Mouse (Mus musculus) stomach, embryonic 15.5 days (tissue): Measurements from ENCODE around the gene Pou2f2. TPM values are rescaled to one million over a fixed set of nuclear protein-coding genes. Genes with fewer than 3 reads are reported as not detected.

Experiments used
- ATAC-seq: fragments of 200-750 bp; cut with Nextera tagmentation; 2 replicates; pipeline ENCODE4 v1.8.0; 2017; ENCODE audit warnings: low read depth, moderate number of reproducible peaks, moderate TSS enrichment; ENCODE audit not compliant: insufficient read depth, low FRiP score
- H3K27ac ChIP-seq: fragments of 300-500 bp; sonication (generic); 2 replicates; pipeline ENCODE4 v1.5.1; 2015; ENCODE audit warnings: mild to moderate bottlenecking, inconsistent platforms
- H3K27me3 ChIP-seq: fragments of 300-500 bp; sonication (generic); replicated peaks from 2 replicates; pipeline ENCODE4 v1.6.1; 2015; ENCODE audit warnings: inconsistent platforms
- H3K36me3 ChIP-seq: fragments of 300-500 bp; sonication (generic); 2 replicates; pipeline ENCODE4 v1.6.1; 2015; ENCODE audit warnings: inconsistent platforms
- H3K4me1 ChIP-seq: fragments of 300-500 bp; sonication (generic); 2 replicates; pipeline ENCODE4 v1.6.1; 2015; ENCODE audit warnings: inconsistent platforms
- H3K4me2 ChIP-seq: fragments of 300-500 bp; sonication (generic); 2 replicates; pipeline ENCODE4 v1.6.1; 2015; ENCODE audit warnings: mild to moderate bottlenecking, inconsistent platforms
- H3K4me3 ChIP-seq: fragments of 300-500 bp; sonication (generic); replicated peaks from 2 replicates; pipeline ENCODE4 v1.5.1; 2015; ENCODE audit warnings: inconsistent platforms
- H3K9ac ChIP-seq: fragments of 300-500 bp; sonication (generic); 2 replicates; pipeline ENCODE4 v1.6.1; 2015; ENCODE audit warnings: inconsistent platforms
- H3K9me3 ChIP-seq: fragments of 300-500 bp; sonication (generic); 2 replicates; pipeline ENCODE4 v1.6.1; 2016; ENCODE audit warnings: inconsistent platforms
- WGBS: fragments of 180-500 bp; shearing (Covaris S2); methylation state at CpG from one replicate; pipeline ENCODE4 v1.1.7; 2015; 5-methylcytosine and 5-hydroxymethylcytosine counted together
- polyA plus RNA-seq: library from polyadenylated mRNA; unstranded; fragments of >200 nt; fragmentation: Nextera tagmentation; extraction: Ambion mirVana; gene quantifications from 2 replicates; pipeline ENCODE4 v1.2.1, GENCODE M21; 2015

Gene Pou2f2
- polyA plus RNA-seq, 1 experiment from 2014 or later: 1.4 TPM

DNA sequence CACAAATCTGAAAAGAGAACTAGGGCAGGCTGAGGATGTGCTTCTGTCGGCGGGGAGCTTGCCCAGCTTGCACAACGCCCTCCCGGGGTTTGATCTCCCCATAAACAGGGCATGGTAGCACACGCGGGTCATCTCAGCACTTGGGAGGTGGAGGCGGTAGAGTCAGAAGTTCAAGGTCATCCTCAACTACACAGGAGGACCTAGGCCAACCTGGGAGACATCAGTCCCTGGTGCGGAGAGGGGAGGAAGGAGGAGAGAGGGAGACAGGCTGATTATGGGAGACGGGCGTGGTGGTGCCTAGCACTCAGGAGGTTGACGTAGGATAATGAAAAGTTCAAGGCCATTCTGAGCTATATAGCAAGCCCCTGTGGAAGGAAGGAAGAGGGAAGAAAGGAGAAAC is 11.3 kb upstream of the Pou2f2 start:
- Histone ChIP-seq H3K4me3 (no peak overlapping the region), H3K4me2 (no peak overlapping the region), H3K27ac (no peak overlapping the region), H3K36me3 (no peaks in the 10 kb centered on the region), H3K9me3 (no peaks in the 10 kb centered on the region), H3K9ac (no peak overlapping the region), H3K27me3 (no peaks in the 10 kb centered on the region), H3K4me1 (no peaks in the 10 kb centered on the region)
- 84% methylated on average over 11 of the region's 11 CpGs for WGBS
- ATAC-seq: no peak

DNA sequence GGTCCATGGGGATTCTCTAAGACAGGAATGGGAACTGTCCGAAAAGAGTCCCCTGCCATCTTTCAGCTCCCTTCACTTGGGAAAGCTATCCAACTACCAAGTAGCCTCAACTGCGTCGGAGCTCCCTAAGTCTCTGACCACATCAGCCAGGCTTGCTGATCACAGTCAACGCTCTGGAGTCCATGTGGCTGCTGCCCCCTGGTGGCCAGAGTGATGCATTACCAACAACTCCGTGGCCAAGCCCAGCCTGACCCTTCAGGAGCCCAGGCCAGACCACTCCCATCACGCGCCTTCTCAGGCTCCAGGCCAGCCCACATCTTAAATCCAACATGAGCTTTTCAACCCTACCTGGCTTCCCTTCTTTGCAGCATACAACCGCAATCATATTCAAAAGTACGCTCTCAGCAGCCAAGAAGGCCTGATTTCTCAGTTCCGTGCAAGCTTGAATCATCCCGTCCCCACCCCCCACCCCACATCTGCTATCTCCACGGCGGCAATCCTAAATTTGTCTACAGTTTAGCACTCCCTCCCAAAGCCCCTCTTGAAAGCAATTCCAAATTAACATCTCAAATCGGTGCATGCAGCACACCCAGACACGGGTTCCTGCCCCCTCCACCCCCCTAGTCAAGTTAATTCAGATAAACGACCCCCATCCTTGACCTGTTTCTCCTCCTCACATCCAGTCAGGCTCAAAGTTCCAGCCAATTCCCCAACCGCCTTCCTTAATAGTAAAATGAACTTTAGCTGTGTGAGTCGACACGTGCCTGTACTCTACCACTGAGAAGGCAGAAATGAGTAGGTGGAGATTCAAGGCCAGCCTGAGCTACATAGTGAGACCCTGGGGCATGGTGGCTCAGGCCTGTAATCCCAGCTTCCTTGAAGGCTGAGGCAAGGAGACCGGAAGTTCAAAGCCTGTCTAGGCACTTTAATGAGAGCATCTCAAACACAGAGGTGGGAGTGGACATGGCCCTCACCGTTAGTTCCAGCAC is 8.4 kb upstream of the Pou2f2 start:
- Histone ChIP-seq H3K9me3 (no peaks in the 10 kb centered on the region), H3K4me2 (no peak overlapping the region), H3K36me3 (no peaks in the 10 kb centered on the region), H3K9ac (no peak overlapping the region), H3K4me1 (no peaks in the 10 kb centered on the region), H3K27ac (no peak overlapping the region), H3K4me3 (no peak overlapping the region), H3K27me3 (peaks cover 14% of the 10 kb centered on the region)
- peak; percentile 68 for ATAC-seq
- WGBS: 28% methylated on average over 21 of the region's 21 CpGs

DNA sequence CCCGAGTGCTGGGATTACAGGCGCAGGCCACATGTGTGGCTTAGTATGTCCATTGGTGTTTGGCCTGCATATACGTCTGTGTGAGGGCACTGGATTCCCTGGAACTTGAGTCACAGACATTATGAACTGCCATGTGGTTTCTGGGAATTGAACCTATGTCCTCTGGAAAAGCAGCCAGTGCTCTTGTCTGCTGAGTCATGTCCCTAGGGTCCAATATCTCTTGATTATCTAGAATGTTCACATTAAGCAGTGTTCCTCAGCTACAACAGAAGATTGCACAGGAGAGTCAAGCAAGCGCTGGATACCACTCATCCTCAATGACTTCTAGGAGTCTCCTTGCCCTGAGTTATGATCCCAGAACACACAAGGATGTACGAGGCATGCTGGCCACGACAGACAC is 4.6 kb upstream of the Pou2f2 start:
- Histone ChIP-seq H3K9me3 (no peaks in the 10 kb centered on the region), H3K4me2 (no peak overlapping the region), H3K27me3 (peaks cover 48% of the 10 kb centered on the region), H3K36me3 (no peaks in the 10 kb centered on the region), H3K4me3 (no peak overlapping the region), H3K27ac (no peak overlapping the region), H3K4me1 (peaks cover 5% of the 10 kb centered on the region; the same call in 1 of the 2 replicates), H3K9ac (no peak overlapping the region)
- ATAC-seq: no peak
- WGBS: 75% methylated on average over 6 of the region's 6 CpGs

DNA sequence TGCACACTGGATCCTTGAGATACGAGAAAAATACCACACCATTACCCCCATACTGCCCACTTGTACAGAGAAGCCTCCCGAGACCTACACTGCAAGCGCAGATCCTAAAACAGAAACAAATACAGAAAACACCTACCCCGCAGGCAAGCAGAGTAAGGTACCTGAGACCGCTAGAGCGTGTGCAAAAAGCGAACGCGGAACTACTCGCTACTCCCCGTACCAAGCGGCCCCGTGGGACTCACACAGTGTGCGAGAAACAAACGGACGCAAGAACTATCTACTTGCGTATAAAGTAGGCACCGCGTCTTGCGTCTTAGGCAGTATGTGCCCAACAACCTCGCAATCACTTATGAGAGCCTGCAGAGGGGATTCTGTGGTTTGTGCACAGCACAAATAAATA is 2.3 kb upstream of the Pou2f2 start:
- 8% methylated on average over 21 of the region's 21 CpGs for WGBS
- no peak overlapping the region for H3K27ac ChIP-seq
- no peak overlapping the region for H3K4me3 ChIP-seq
- H3K9me3 ChIP-seq: no peaks in the 10 kb centered on the region
- H3K4me1 ChIP-seq: peaks cover 13% of the 10 kb centered on the region
- ATAC-seq: no peak
- peak overlapping the region; percentile 17; the same call in 1 of the 2 replicates for H3K4me2 ChIP-seq
- no peak overlapping the region for H3K9ac ChIP-seq
- H3K27me3 ChIP-seq: peaks cover 71% of the 10 kb centered on the region
- no peaks in the 10 kb centered on the region for H3K36me3 ChIP-seq

DNA sequence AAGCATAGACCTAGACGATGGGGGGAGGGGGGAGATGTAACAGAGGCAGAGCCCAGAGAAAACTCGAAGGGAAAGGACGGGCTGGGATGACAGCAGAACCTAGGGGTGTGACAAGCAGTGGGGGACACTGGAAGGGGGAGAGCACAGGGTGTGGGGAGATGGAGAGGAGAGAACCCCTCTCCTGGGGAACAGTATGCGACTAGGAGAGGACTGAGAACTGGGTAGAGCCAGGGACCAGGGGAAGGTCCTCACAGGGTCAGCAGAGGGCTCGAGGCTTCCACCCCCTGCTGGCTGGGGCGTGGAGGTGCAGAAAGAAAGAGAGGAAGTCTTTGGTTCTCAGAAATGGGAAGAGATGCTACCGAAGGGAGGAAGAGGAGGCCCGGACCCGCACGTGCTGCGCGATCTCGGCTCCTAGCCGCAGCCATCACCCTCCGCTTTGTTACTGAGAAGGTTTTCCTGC is 1.8 kb upstream of the Pou2f2 start:
- no peak for ATAC-seq
- Histone ChIP-seq H3K4me2 (peak overlapping the region; percentile 17; the same call in 1 of the 2 replicates), H3K9ac (no peak overlapping the region), H3K9me3 (no peaks in the 10 kb centered on the region), H3K36me3 (no peaks in the 10 kb centered on the region), H3K27me3 (peaks cover 75% of the 10 kb centered on the region), H3K4me1 (peaks cover 13% of the 10 kb centered on the region), H3K4me3 (no peak overlapping the region), H3K27ac (no peak overlapping the region)
- 2% methylated on average over 15 of the region's 15 CpGs for WGBS

DNA sequence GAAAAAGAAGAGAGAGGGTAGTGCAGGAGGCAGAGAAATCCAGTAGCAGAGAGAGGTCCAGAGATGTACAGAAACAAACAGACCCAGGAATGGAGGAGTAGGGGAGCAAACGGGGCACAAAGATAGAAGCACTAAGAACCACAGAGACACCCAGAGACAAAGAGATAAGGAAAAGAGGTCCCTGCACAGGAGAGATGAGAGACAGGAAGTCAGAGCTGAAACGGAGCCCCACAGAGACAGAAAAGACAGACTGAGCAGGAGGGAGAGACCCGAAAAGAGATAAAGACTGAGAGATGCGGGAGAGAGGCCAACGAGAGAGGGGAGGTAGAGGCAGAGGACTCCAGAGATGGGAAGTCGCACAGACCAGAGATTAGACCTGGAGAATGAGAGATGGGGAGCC is 986 bp upstream of the Pou2f2 start:
- ATAC-seq: no peak
- Histone ChIP-seq H3K27me3 (peaks cover 78% of the 10 kb centered on the region), H3K4me3 (no peak overlapping the region), H3K9ac (no peak overlapping the region), H3K27ac (no peak overlapping the region), H3K9me3 (no peaks in the 10 kb centered on the region), H3K4me2 (no peak overlapping the region), H3K4me1 (peaks cover 13% of the 10 kb centered on the region), H3K36me3 (no peaks in the 10 kb centered on the region)
- 7% methylated on average over 6 of the region's 6 CpGs for WGBS

DNA sequence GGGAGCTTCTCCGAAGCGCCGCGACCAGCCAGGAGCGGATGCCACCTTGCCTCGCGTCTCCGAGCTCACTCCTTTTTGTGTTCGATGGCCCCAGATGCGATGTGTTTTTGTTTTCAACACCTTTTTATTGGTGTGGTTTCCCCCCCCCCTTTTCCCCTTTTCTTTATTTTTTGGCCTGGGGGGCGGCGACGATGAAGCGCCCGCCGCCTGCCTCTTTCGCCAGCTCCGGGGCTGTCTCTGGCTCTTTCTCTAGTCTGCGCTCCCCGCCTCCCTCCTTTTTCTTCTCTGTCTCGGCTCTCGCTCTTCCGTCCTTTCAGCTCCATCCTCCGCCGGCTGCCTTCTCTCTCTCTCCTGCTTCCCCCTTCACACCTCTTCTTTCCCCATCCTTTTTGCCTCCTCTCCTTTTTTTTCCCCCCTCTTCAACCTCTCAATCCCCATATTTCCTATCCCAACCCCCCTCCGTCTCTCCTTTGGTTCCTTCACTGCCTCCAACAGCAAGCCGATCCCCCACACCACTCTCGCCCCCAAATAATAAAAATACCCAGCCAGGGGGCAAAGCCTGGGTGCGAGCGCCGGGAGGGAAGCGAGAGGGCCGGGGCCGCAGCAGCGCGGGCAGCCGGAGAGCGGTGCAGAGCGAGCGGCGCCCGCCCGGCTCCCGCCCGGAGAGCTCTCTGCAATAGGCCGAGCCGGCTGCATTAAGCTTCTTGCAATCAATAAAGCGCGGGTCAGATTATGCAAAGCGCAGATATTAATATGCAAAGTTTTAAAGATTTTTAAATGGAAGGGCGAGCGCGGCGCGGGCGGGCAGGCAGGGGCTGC is 530 bp downstream of the Pou2f2 start:
- Histone ChIP-seq H3K4me3 (peak overlapping the region; percentile 47), H3K9ac (no peak overlapping the region), H3K4me2 (peak overlapping the region; percentile 87), H3K36me3 (no peaks in the 10 kb centered on the region), H3K27me3 (peaks cover 82% of the 10 kb centered on the region), H3K4me1 (peaks cover 13% of the 10 kb centered on the region), H3K9me3 (no peaks in the 10 kb centered on the region), H3K27ac (no peak overlapping the region)
- ATAC-seq: peak; percentile 45
- WGBS: under 1% methylated on average over 47 of the region's 56 CpGs

DNA sequence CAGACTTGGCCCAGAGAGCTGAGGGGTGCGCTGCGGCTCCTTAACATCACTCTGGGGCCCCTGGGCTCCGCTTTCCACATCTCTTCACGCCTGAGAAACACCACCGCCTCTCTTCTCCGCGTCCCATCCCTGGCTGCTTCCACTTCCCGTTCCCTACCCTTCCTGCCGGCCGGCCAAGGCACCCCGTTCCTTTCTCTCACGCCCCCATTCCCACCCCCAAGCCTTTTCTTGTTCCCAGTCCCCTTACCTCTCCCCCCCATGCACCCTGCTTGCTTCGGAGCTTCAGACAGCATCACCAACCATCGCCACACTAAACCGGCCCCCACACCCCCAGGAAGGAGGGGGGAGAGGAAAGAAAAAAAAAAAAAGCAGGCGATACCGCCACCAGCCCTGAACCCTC is 1.2 kb downstream of the Pou2f2 start:
- Histone ChIP-seq H3K27me3 (peaks cover 75% of the 10 kb centered on the region), H3K4me1 (peaks cover 13% of the 10 kb centered on the region), H3K9ac (no peak overlapping the region), H3K4me2 (peak overlapping the region; percentile 87), H3K36me3 (no peaks in the 10 kb centered on the region), H3K27ac (no peak overlapping the region), H3K4me3 (peak overlapping the region; percentile 47), H3K9me3 (no peaks in the 10 kb centered on the region)
- no peak for ATAC-seq
- 2% methylated on average over 16 of the region's 17 CpGs for WGBS

DNA sequence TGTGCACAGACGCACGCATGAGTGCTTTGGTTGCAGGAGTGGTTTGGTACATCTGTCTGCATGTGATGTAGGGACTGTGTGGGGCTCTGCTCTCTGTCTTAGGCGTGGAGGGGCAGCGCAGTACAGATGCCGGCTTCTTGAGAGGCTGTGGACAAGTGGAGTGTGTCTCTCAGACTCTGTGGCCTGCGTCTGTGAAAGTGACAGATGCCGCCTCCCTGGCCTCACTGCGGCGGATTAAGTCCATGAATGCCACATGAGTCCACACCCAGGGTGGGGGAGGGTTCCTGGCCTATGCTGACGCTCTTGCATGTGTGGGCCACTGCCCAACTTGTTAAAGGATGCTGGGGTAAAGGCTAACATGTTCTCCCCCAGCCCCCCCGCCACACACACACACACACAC is 5.2 kb downstream of the Pou2f2 start:
- Histone ChIP-seq H3K27ac (no peak overlapping the region), H3K36me3 (no peaks in the 10 kb centered on the region), H3K4me2 (no peak overlapping the region), H3K4me3 (no peak overlapping the region), H3K9me3 (no peaks in the 10 kb centered on the region), H3K4me1 (peaks cover 8% of the 10 kb centered on the region; the same call in 1 of the 2 replicates), H3K27me3 (peaks cover 40% of the 10 kb centered on the region), H3K9ac (no peak overlapping the region)
- WGBS: 51% methylated on average over 11 of the region's 11 CpGs
- ATAC-seq: no peak

DNA sequence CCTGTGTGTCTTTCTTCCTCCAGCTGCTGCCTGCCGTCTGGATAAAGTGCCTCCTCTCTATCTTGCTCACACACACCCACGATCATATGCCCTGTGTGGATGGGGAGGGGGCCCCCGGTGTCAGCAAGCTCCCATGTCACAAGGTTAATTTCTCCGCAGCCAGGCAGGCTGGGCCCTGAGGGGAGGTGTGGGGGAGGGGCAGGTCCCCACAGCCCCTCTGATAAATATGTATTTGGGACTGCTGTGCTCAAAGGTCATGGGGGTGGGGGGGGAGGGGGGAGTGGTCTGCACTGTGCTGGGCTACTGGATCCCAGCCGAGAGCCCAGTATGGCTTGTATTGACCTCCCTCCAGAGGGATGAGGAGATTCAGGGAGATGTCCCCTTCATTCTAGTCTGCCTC is 6.9 kb downstream of the Pou2f2 start:
- Histone ChIP-seq H3K9me3 (no peaks in the 10 kb centered on the region), H3K4me1 (no peaks in the 10 kb centered on the region)

DNA sequence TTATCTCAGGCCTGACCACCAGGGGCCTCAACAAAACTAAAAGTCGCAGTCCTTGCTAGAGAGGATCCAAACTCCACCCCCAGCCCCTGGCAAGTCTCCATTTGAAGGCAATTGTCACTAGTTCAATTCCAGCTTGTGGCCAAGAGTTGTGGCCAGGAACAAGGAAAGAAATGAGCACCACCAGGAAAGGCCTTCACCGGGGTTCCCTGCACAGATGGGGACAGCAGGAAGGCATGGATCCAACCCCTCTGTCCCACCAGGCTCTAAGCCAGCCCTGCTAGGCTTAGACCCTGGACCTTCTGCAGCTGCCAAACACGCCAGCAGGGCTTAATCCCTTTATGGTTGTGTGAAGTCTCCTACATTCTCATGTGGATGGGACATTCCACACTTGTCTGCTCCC is 8.9 kb downstream of the Pou2f2 start:
- Histone ChIP-seq H3K9me3 (no peaks in the 10 kb centered on the region), H3K4me1 (no peaks in the 10 kb centered on the region), H3K27me3 (0 out of 2 replicates have a peak, but pooled peaks cover 8% of the 10 kb centered on the region), H3K27ac (no peak overlapping the region), H3K36me3 (no peaks in the 10 kb centered on the region), H3K4me2 (no peak overlapping the region), H3K9ac (no peak overlapping the region), H3K4me3 (no peak overlapping the region)
- WGBS: 34% methylated on average over 3 of the region's 3 CpGs
- ATAC-seq: no peak

More for the DNA sequence above, 6.9 kb downstream of the Pou2f2 start:
- Histone ChIP-seq H3K36me3 (no peaks in the 10 kb centered on the region), H3K27ac (no peak overlapping the region), H3K27me3 (peaks cover 23% of the 10 kb centered on the region), H3K4me2 (no peak overlapping the region), H3K9ac (no peak overlapping the region), H3K4me3 (no peak overlapping the region)
- 17% methylated on average over 5 of the region's 5 CpGs for WGBS
- ATAC-seq: no peak

DNA sequence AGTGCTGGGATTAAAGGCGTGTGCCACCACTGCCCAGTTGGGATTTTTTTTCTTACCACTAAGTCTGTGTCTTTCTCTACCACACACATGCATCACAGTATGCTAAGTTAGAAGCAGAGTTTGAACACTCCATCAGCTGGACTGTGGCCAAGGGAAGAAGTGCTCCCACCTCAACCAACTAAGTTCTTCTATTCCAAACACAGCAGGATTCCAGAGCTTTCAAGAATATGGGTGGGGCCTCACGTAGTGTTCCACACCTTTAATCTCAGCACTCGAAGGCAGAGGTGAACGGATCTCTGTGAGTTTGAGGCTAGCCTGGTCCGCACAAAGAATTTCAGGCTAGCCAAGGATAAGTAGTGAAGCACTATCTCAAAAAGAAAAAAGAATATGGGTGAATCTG is 13.4 kb downstream of the Pou2f2 start:
- WGBS: 72% methylated on average over 5 of the region's 5 CpGs
- Histone ChIP-seq H3K9me3 (no peaks in the 10 kb centered on the region), H3K27me3 (0 out of 2 replicates have a peak, but pooled peaks cover 6% of the 10 kb centered on the region), H3K4me2 (no peak overlapping the region), H3K27ac (no peak overlapping the region), H3K4me3 (no peak overlapping the region), H3K36me3 (no peaks in the 10 kb centered on the region), H3K9ac (no peak overlapping the region), H3K4me1 (no peaks in the 10 kb centered on the region)
- no peak for ATAC-seq
